ENCODE assay signal across 14 mouse cellular contexts in the genomic region with DNA sequence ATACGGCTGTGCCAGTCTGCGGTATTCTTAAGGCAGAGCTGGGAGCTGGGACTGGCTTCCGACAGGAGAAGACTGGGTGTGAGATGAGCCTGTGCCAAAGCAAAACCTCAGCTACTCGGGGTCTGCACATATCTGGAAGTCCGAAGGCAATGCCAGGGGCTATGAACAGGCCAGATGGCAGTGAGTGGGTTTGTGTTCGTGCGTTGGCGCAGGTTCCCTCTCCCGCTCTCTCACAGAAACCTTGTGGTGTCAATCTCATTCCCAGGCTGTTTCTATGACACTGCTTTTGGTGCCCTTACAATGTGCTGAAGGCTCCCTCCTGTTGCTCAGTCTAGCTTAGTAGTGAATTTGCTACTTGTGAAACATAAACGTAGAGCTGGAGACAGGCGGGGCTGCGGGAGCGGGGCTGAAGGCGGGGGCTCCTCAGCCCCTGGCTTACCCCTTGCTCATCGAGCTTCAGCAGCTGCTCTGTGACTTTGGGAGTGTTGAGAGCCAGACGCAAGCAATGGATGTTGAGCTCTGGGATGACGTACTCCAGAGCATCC.
DNase-seq lines count a peak whose midpoint lies in the region; ATAC-seq lines count a peak whose summit lies in the region.
"Had no signal": no experiment of that assay in that cellular context is flagged by ENCODE, and none has a peak within 500 bp of the region (broad histone marks: within the 10 kb centered on the region; RNA-seq: fewer than 3 reads in every experiment).

No protein-coding gene starts in this region.

- peaks cover 75% of the 10 kb centered on the region for H3K27me3 ChIP-seq in heart, embryonic 12.5 days (replicated peaks)
- H3K27me3 ChIP-seq: embryonic facial prominence, embryonic 12.5 days had no signal

- H3K27ac ChIP-seq in heart, embryonic 12.5 days (ENCODE audit: poor library complexity, severe bottlenecking) = no peak overlapping the region
- H3K27ac ChIP-seq: embryonic facial prominence, embryonic 12.5 days; liver, embryonic 14.5 days had no signal

- H3K4me3 ChIP-seq in heart, embryonic 12.5 days = no peak overlapping the region
- H3K4me3 ChIP-seq: embryonic facial prominence, embryonic 12.5 days had no signal

- H3K4me2 ChIP-seq in heart, embryonic 12.5 days = no peak overlapping the region
- H3K4me2 ChIP-seq: embryonic facial prominence, embryonic 12.5 days; heart, embryonic 11.5 days had no signal

- H3K9ac ChIP-seq in heart, embryonic 12.5 days = no peak overlapping the region
- H3K9ac ChIP-seq: embryonic facial prominence, embryonic 12.5 days; liver, embryonic 14.5 days had no signal

- no peaks in the 10 kb centered on the region; the same call in 1 of the 2 replicates for H3K4me1 ChIP-seq in heart, embryonic 12.5 days (replicated peaks)
- H3K4me1 ChIP-seq: embryonic facial prominence, embryonic 12.5 days had no signal

- 66% methylated on average over 17 of the region's 17 CpGs for WGBS in heart, embryonic 12.5 days

- no peak for ATAC-seq in heart, embryonic 12.5 days (ENCODE audit: insufficient number of reproducible peaks, low FRiP score)

- H3K9me3 ChIP-seq in heart, embryonic 12.5 days (replicated peaks) = no peaks in the 10 kb centered on the region
- H3K9me3 ChIP-seq: embryonic facial prominence, embryonic 12.5 days had no signal

- H3K36me3 ChIP-seq in heart, embryonic 12.5 days = no peaks in the 10 kb centered on the region

- DNase-seq in cerebellum, postnatal 14 days = peak; percentile 82 to 83
- no peak for DNase-seq in cerebellum, postnatal 36 days
- peak; percentile 46 to 67 for DNase-seq in left cerebral cortex, postnatal 14 days (ENCODE audit: low spot score in 2 of 2)
- no peak for DNase-seq in left cerebral cortex, adult 8-10 months (ENCODE audit: low spot score in 2 of 2)
- peak; percentile 62 for DNase-seq in layer of hippocampus, adult 11-12 months (ENCODE audit: low spot score)
- peak; percentile 18 to 33 for DNase-seq in right cerebral cortex, postnatal 36 days (ENCODE audit: low spot score in 2 of 2)
- DNase-seq in spleen, postnatal 10 days (ENCODE audit: low spot score in 2 of 2) = no peak
- DNase-seq: kidney, adult 2 months; retina, postnatal 1 day; thymus, adult 18-20 months had no signal

- intact Hi-C loops in left cerebral cortex, postnatal 14 days (cut with DNase I) = no loop called here

Comparison
In these comparisons a context has a peak if more than half of its experiments do, and no peak if none do; other contexts are left out.
1. DNase-seq: peak in cerebellum, postnatal 14 days (2 of 2), left cerebral cortex, postnatal 14 days (2 of 2), layer of hippocampus, adult 11-12 months (single experiment) and right cerebral cortex, postnatal 36 days (2 of 2); none in cerebellum, postnatal 36 days (0 of 2), left cerebral cortex, adult 8-10 months (0 of 2) and spleen, postnatal 10 days (0 of 2).